Mouse (Mus musculus): ENCODE data around the gene Cdip1.

Gene Cdip1

DNA sequence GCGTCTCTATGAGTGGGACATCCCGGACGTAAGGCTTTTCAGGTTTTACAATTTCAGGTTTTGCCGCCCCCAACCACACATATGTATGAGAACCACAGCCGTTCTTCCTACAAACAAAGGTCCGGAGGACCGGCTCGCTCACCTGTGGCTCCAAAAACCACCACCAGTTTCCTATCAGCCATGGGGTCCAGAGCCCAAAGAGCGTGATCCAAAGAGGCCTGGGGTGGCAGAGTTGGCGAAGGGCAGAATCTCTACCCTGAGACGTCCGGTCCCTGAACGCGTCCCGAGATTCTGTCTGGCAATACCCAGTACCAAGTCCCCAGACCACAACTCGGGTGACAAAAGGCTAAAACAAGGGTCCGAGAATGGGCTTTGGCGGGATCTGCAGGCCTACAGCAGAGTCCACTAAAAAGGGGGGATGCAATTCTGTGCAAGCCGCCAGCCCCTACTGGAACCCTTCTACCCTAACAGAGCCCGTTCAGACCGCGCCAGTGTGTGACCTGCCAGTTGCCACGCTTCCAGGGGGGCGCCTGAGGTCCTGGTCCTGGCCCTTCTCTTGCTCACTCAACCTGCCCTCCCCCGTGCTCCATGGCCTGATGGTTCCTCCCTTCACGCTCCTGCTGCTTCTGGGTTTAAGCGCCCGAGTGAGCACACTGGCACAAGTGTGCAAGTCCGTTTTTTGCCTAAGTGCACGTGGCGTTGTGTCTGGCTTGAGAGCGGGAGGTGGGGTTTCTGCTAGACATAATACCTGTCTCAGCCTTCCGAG is 71.2 kb downstream of the Cdip1 start, which contains the start of gene Nmral1:
Gene Nmral1 (minus strand): TSS at position 604 of the 766 bp plus-strand sequence.
- DNase-seq (ENCODE audit: low spot score in 2 of 2), result peak; percentile 50 to 63

DNA sequence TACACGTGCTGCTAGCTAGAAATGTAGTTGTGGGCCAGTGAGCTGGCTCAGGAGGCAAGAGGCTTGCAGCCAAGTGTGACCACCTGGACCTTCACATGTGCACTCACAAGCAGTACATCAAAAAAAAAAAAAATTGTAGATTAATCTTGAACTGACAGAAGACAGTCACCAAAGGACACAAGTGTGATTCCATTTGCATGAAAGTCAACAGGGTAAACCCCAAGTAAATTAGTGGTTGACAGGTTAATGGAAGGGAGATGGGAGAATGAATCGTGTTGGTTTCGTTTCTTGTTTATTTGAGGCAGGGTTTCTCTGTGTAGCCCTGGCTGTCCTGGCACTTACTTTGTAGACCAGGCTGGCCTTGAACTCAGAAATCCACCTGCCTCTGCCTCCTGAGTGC is 72.2 kb downstream of the Cdip1 start:
- DNase-seq (ENCODE audit: low spot score in 2 of 2), result no peak

DNA sequence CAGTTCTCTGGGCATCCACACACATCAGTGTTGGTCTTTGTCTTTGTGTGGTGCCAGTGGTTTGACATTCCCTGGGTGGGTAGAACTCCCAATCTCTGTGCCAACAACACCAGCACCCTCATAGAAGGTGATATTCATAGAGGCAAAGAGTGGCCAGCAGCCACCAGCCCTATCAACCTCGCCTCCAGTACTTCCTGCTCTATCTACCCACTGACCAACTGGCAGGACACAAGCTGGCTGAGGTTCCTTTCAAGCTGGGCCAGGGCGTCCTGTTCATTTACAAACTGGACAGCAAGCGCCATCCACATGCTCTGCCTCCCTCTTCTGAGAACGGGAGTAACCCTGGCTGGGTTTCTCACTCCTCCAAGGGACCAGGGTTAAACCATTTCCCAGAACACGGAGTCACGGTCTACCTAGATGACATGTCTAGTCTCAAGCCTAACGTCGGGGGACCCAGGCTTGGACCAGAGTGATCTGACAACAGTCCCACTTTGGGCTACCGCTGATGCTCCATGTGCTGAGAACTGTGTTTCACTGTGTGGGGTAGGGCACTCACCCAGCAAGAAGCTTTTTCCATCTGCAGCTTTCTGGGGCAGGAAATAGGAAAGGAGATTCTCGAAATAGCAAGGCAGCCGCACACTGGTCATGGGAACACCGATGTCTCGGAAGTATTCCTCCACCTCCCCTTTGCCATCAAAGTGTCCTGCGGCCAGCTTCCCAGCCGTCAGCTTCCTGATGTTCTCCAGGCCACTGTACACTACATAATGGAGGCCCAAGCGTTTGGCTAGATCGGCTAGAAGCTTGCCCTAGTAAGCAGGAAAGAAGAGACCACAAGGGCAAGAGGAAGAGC is 76.0 kb downstream of the Cdip1 start:
- DNase-seq (ENCODE audit: low spot score in 2 of 2), result no peak

DNA sequence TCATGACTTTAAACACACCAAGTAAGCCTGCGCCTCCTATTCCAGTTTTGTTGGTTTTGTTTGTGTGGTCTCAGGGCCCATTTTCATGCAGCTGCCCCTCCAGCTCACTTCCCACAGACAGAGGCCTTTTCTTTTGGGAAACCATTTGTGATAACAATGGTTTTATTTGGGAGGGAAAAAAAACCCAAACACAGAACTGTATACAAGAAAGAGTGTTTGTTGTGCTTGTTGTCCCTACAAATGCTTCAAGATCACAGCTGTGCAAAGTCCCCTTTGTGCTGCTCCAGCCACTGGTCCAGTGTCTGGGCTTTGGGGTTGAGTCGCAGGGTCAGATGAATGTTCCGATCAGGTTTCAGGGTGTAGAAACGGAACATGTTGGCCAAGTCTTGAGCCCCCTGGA is 78.9 kb downstream of the Cdip1 start:
- no peak for DNase-seq (ENCODE audit: low spot score in 2 of 2)

DNA sequence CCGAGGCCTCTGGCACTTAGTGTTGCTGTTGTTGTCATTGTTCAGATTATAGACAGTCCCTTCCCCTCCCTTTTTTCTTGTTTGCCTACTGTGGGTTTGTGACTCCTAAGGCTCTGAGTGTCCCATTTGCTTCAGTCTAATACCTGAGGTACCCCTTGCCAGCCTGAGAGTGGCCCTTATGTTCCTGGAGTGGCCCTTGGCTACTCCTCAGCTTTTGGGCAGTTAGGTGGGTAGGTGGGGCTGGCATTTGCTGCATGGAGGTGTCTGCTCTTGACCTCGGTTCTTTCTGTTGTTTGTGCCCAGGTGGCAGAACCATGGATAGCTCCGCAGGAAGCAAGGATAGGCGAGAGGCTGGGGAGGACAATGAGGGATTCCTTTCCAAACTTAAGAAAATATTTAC is 84.6 kb downstream of the Cdip1 start:
- DNase-seq (ENCODE audit: low spot score in 2 of 2), result no peak

DNA sequence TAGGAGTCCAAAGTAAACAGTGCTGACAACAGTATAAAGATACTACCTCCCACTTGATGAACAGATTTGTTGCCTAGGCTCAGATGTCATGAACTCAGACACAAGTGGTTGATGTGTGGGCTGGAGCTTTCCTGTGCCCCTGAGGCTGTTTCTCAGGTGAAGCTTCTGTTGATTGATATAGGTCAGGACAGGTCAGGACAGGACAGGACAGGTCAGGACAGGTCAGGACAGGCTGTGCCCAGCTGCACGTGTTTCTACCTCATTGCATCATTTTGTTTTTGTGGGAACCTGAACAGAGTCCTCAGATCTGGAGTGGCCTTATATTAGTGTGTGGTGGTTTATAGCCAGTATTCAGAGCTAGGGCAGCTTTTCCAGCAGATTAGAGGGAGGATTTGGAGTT is 87.4 kb downstream of the Cdip1 start:
- DNase-seq (ENCODE audit: low spot score in 2 of 2), result no peak

DNA sequence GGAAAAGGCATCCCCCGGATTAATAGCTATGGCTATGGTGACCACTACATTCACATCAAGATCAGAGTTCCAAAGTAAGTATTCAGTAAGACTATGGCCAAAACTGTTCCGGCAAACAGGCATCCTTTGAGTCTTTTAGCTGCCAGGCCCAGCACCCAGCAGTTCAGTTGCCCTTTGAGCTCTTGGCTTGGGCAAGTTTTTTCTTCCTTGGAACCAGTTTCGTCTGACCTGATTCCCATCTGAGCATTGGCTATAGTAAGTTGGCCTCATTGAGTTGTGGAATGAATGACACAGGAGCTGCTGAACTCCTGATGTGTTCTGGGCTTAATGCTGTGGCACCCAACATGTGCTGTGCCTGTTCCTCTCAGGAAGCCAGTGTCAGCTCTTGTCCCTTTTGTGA is 88.9 kb downstream of the Cdip1 start:
- no peak for DNase-seq (ENCODE audit: low spot score in 2 of 2)

Measured in urinary bladder, postnatal 4 days (tissue).